Mouse (Mus musculus) neural tube, embryonic 11.5 days (tissue): ENCODE measurements at regions not wholly inside any gene's neighbourhood (a gene's known extent, or its start where the extent isn't known, plus 50 kb on each side); places are given as distances from the start of the nearest gene placed in this dataset.

Experiments used
- ATAC-seq: fragments of 200-750 bp; cut with Nextera tagmentation; 2 replicates; pipeline ENCODE4 v1.8.0; 2017; ENCODE audit warnings: moderate number of reproducible peaks, mild to moderate bottlenecking, moderate TSS enrichment, moderate library complexity; ENCODE audit not compliant: insufficient read depth, low FRiP score, low TSS enrichment
- DNase-seq: peaks from one replicate; pipeline ENCODE4 v3.0.0-alpha.2; 2015; ENCODE audit warnings: low spot score
- H3K27ac ChIP-seq: fragments of 300-500 bp; sonication (generic); 2 replicates; pipeline ENCODE4 v1.5.1; 2014; ENCODE audit warnings: low read depth, mild to moderate bottlenecking, low read length
- H3K27me3 ChIP-seq: fragments of 300-500 bp; sonication (generic); 2 replicates; pipeline ENCODE4 v1.6.1; 2014; ENCODE audit warnings: mild to moderate bottlenecking, low read length, mixed read lengths; ENCODE audit not compliant: control insufficient read depth, insufficient read depth
- H3K36me3 ChIP-seq: fragments of 300-500 bp; sonication (generic); 2 replicates; pipeline ENCODE4 v1.6.1; 2014; ENCODE audit warnings: mild to moderate bottlenecking, low read length, moderate library complexity, mixed read lengths; ENCODE audit not compliant: control insufficient read depth, insufficient read depth
- H3K4me1 ChIP-seq: fragments of 300-500 bp; sonication (generic); 2 replicates; pipeline ENCODE4 v1.6.1; 2014; ENCODE audit warnings: low read length, mixed read lengths; ENCODE audit not compliant: control insufficient read depth, insufficient read depth
- H3K4me2 ChIP-seq: fragments of 300-500 bp; sonication (generic); 2 replicates; pipeline ENCODE4 v1.6.1; 2014; ENCODE audit warnings: low read depth, mild to moderate bottlenecking, moderate library complexity
- H3K4me3 ChIP-seq: fragments of 300-500 bp; sonication (generic); 2 replicates; pipeline ENCODE4 v1.5.1; 2014; ENCODE audit warnings: low read depth, low read length
- H3K9ac ChIP-seq: fragments of 300-500 bp; sonication (generic); 2 replicates; pipeline ENCODE4 v1.6.1; 2014; ENCODE audit warnings: mild to moderate bottlenecking, low read length
- H3K9me3 ChIP-seq: fragments of 300-500 bp; sonication (generic); 2 replicates; pipeline ENCODE4 v1.6.1; 2016; ENCODE audit warnings: low read length; ENCODE audit not compliant: control insufficient read depth
- WGBS: fragments of 180-500 bp; shearing (Covaris S2); extraction: QIAGEN DNeasy Blood & Tissue Kit; methylation state at CpG from one replicate; pipeline ENCODE4 v1.1.7; 2014; 5-methylcytosine and 5-hydroxymethylcytosine counted together

- no peaks in the 10 kb centered on the region for H3K36me3 ChIP-seq
- WGBS, result 67% methylated on average over 2 of the region's 2 CpGs
- no peak for ATAC-seq
Observed at GRCm38 (mm10) chr4:81129874-81130273, 219.4 kb downstream of the Lurap1l start.

GRCm38 (mm10) chr4:81173111-81173510 is 262.7 kb downstream of the Lurap1l start:
- 78% methylated on average over 2 of the region's 2 CpGs for WGBS
- no peak overlapping the region for H3K9ac ChIP-seq
- H3K27ac ChIP-seq, result no peak overlapping the region
- no peaks in the 10 kb centered on the region for H3K9me3 ChIP-seq
- no peak overlapping the region for H3K4me2 ChIP-seq
- H3K27me3 ChIP-seq, result no peaks in the 10 kb centered on the region
- no peak for DNase-seq
- H3K36me3 ChIP-seq, result no peaks in the 10 kb centered on the region
- H3K4me3 ChIP-seq, result no peak overlapping the region
- H3K4me1 ChIP-seq, result no peaks in the 10 kb centered on the region
- ATAC-seq, result no peak

More at GRCm38 (mm10) chr4:81129874-81130273, 219.4 kb downstream of the Lurap1l start:
- no peak for DNase-seq
- H3K27ac ChIP-seq, result no peak overlapping the region
- H3K9me3 ChIP-seq, result no peaks in the 10 kb centered on the region
- no peaks in the 10 kb centered on the region for H3K27me3 ChIP-seq
- H3K4me1 ChIP-seq, result no peaks in the 10 kb centered on the region
- H3K4me2 ChIP-seq, result no peak overlapping the region
- no peak overlapping the region for H3K4me3 ChIP-seq
- no peak overlapping the region for H3K9ac ChIP-seq

- no peak for ATAC-seq
- Histone ChIP-seq H3K4me1 (no peaks in the 10 kb centered on the region), H3K4me3 (no peak overlapping the region), H3K9me3 (no peaks in the 10 kb centered on the region), H3K27ac (no peak overlapping the region), H3K27me3 (no peaks in the 10 kb centered on the region), H3K36me3 (no peaks in the 10 kb centered on the region), H3K4me2 (no peak overlapping the region), H3K9ac (no peak overlapping the region)
- 69% methylated on average over 11 of the region's 11 CpGs for WGBS
- DNase-seq, result no peak
Observed at GRCm38 (mm10) chr4:81177443-81178041, 265.1 kb downstream of the Mpdz start.

GRCm38 (mm10) chr4:81178047-81178781 is 264.4 kb downstream of the Mpdz start:
- H3K36me3 ChIP-seq, result no peaks in the 10 kb centered on the region
- H3K4me2 ChIP-seq, result no peak overlapping the region
- no peak overlapping the region for H3K27ac ChIP-seq
- DNase-seq (no peak), ATAC-seq (peak; percentile 3; the same call in 1 of the 2 replicates)
- no peak overlapping the region for H3K4me3 ChIP-seq
- 79% methylated on average over 14 of the region's 14 CpGs for WGBS
- H3K9ac ChIP-seq, result no peak overlapping the region
- no peaks in the 10 kb centered on the region for H3K9me3 ChIP-seq
- no peaks in the 10 kb centered on the region for H3K4me1 ChIP-seq
- no peaks in the 10 kb centered on the region for H3K27me3 ChIP-seq

GRCm38 (mm10) chr4:81178782-81179135 is 263.9 kb downstream of the Mpdz start:
- Histone ChIP-seq H3K9me3 (no peaks in the 10 kb centered on the region), H3K4me3 (no peak overlapping the region), H3K27ac (no peak overlapping the region), H3K36me3 (no peaks in the 10 kb centered on the region), H3K4me1 (no peaks in the 10 kb centered on the region), H3K9ac (no peak overlapping the region), H3K4me2 (no peak overlapping the region), H3K27me3 (no peaks in the 10 kb centered on the region)
- WGBS, result 1% methylated on average over 12 of the region's 12 CpGs
- DNase-seq, result peak; percentile 90
- ATAC-seq, result peak; percentile 90

GRCm38 (mm10) chr4:81216123-81216522 is 226.5 kb downstream of the Mpdz start:
- DNase-seq (no peak), ATAC-seq (no peak; the same call in 1 of the 2 replicates)
- no peak overlapping the region for H3K4me3 ChIP-seq
- H3K9ac ChIP-seq, result no peak overlapping the region
- no peaks in the 10 kb centered on the region for H3K36me3 ChIP-seq
- H3K27me3 ChIP-seq, result no peaks in the 10 kb centered on the region
- H3K4me1 ChIP-seq, result no peaks in the 10 kb centered on the region
- WGBS, result 88% methylated on average over 1 of the region's 1 CpGs
- H3K4me2 ChIP-seq, result no peak overlapping the region
- no peaks in the 10 kb centered on the region for H3K9me3 ChIP-seq
- H3K27ac ChIP-seq, result no peak overlapping the region

- peak; percentile 42; the same call in 1 of the 2 replicates for ATAC-seq
Observed at GRCm38 (mm10) chr4:81217979-81218378, 224.6 kb downstream of the Mpdz start.

GRCm38 (mm10) chr4:81222034-81222433 is 220.6 kb downstream of the Mpdz start:
- Histone ChIP-seq H3K4me2 (no peak overlapping the region), H3K27ac (no peak overlapping the region), H3K4me1 (no peaks in the 10 kb centered on the region), H3K9me3 (no peaks in the 10 kb centered on the region), H3K4me3 (no peak overlapping the region), H3K9ac (no peak overlapping the region), H3K36me3 (no peaks in the 10 kb centered on the region), H3K27me3 (no peaks in the 10 kb centered on the region)
- no peak for ATAC-seq
- no peak for DNase-seq
- WGBS, result 82% methylated on average over 6 of the region's 6 CpGs

More at GRCm38 (mm10) chr4:81217979-81218378, 224.6 kb downstream of the Mpdz start:
- H3K36me3 ChIP-seq, result no peaks in the 10 kb centered on the region
- WGBS, result 46% methylated on average over 11 of the region's 11 CpGs
- DNase-seq, result no peak
- no peaks in the 10 kb centered on the region for H3K27me3 ChIP-seq
- no peak overlapping the region for H3K9ac ChIP-seq
- H3K4me1 ChIP-seq, result no peaks in the 10 kb centered on the region
- H3K27ac ChIP-seq, result no peak overlapping the region
- no peaks in the 10 kb centered on the region for H3K9me3 ChIP-seq
- H3K4me3 ChIP-seq, result no peak overlapping the region
- no peak overlapping the region for H3K4me2 ChIP-seq
